Mouse (Mus musculus) lung, adult 10 weeks (tissue): ENCODE results near the gene Erp29. TPM values are rescaled to one million over a fixed set of nuclear protein-coding genes. Genes with fewer than 3 reads are reported as not detected.

ENCODE experiments used
- polyA plus RNA-seq: library from polyadenylated mRNA; stranded (reverse); fragments of 350-450 nt; fragmentation: Illumina TruSeq; extraction: RNeasy Lipid Tissue Mini Kit (QIAGEN cat#74804); gene quantifications from one replicate; pipeline ENCODE4 v1.2.3, GENCODE M21; 2014; ENCODE audit warnings: low read depth, low replicate concordance; ENCODE audit not compliant: insufficient read depth

The Erp29 gene
- polyA plus RNA-seq: 149 TPM

DNA sequence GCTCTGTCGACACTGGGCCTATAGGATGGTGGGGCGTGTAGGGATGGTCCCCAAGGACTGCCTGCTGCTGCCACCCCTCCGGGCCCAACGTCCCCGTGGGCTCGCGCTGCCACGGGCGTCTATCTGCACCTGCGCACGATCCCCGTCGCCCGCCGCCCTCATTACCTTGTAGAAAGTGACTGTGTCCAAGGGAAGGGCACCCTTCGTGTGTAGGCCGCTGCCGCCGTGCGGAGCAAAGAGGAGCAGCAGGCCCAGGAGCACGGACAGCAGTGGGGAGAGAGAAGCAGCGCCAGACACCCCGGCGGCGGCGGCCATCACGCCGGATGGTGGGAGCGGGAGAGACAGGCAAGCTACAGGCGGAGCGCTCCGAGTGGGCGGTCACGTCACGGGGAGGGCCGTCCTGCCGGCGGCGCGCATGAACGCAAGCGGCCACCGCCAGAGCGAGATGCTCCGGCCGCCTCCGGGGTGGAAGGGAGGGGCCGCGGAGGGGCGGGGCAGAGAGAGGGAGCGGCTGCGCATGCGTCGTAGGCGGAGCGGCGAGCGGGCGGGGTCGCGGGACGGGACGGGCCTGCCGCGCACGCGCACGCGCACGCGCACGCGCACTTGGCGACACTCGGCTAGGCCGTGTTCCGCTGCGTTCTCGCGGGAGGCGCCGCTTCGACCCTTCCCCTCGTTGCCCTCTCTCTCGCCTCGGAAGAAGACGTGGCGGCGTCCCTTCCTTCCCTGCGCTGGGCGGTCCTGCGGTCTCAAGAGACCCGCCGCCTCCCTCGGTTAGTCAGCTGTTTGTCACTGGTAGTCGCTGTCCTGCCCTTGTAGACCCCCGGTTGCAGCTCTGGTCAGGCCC, at the start of gene Erp29:
Erp29 (minus strand) TSS at position 481 of the 844 bp plus-strand sequence.

DNA sequence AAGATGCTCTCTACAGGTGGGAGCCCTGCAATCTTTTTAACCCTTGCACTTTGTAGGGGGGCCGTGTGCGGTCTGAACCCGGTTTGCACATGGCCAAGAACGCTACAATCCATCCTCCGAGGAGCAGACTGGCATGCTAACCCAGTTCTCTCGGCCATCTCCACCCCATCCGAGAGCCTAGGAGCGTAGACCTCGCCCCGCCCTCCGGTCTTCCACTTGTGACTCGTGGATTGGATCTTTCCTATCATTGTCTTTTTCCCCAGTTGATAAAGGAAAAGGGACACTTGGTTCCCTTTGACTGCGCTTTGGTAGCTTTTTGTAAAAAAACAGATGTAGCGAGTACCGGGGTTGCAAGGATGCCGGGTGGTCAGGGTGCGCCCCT, 671 bp downstream of the Erp29 start, which contains the start of gene Tmem116:
Tmem116 (plus strand) TSS at position 250 of the 382 bp plus-strand sequence.

DNA sequence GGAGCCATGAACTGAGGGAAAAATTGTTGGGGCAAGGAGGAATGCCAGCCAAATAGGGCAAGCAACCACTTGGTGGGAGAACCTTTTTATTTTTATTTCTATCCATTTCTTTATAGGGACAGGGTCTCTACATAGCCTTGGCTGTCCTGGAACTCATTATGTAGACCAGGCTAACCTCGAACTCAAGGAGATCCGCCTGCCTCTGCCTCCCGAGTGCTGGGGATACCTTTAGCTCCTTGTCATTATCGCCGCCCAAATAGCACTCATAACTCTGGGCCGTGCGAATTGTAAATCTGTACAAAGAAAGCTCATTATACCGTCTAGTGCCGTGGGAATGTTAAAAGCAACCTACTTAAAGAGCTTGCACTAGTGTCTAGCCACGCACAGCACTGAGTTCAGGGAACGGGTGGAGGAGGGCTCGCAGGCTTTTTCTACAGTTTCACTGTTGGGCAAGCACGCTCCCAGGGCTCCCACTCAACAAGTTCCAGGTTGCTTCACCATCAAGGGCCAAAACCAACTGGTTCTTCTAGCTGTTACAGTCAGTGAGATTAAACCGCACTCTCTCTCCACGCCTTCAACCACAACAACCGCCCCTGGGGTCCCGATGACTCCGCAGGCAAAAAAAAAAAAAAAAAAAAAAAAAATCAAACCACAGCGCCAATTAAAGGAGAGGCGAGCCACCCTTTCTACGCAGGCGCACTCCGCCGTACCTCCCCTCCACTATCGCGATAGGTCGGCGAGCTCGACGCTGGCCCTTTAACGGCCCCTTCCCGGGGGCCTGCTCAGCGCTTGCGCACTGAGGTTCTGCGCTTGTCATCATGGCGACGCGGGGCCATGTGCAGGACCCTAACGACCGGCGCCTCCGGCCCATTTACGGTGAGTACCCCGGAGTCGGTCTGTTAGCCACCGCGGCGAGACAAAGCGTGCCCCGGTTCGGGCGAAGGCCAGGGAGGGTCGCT, 54.8 kb downstream of the Erp29 start, which contains the start of gene Naa25:
Naa25 (plus strand) TSS at position 750 of the 959 bp plus-strand sequence.

DNA sequence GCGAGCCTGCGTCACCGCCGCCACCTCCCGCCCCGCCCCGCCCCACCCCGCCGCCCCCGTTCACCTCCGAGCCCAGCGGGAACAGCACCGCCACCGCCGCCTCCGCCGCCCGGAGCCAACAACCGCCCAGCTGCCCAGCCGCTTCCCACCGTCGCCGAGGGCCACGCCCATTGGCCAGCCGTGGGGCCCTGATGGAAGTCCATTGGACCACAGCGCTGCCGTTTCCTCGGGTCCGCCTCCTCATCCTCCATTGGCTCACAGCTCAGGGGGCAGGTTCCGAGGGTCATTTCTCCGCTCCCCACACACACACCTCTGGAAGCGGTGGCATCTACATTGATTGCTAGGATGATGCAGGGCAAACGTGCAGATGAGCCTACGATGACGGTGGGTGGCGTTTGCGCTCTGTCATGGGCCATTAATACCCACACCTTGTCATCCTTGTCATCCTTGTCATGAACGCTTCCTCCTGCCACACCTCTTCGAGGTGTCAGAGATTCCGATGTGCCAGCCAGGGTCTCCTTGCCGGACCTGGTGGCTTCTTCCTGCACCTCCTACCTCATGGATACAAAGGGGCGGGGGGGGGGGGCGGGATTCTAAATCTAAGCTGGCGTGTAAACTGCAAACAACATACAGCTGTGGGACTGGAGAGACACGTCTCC, 66.7 kb downstream of the Erp29 start, which contains the start of gene Trafd1:
Trafd1 (minus strand) TSS at position 172 of the 659 bp plus-strand sequence.

Other genes starting within 250 kb of the Erp29 start
- 789 TPM for gene Rpl6, start 248.0 kb downstream of the Erp29 start, polyA plus RNA-seq
- 2.4 TPM for gene Hectd4, start 232.3 kb downstream of the Erp29 start, polyA plus RNA-seq
- gene Trafd1, start 66.9 kb downstream of the Erp29 start, polyA plus RNA-seq: 49.6 TPM
- 5.5 TPM for gene Naa25, start 54.6 kb downstream of the Erp29 start, polyA plus RNA-seq
- gene Tmem116, start 613 bp downstream of the Erp29 start, polyA plus RNA-seq: 12.4 TPM
- gene Adam1b, start 50.9 kb upstream of the Erp29 start, polyA plus RNA-seq: not detected
- 1.4 TPM for gene Adam1a, start 93.0 kb upstream of the Erp29 start, polyA plus RNA-seq
- gene Gm42878, start 93.0 kb upstream of the Erp29 start, polyA plus RNA-seq: not detected
- 50.4 TPM for gene Mapkapk5, start 93.4 kb upstream of the Erp29 start, polyA plus RNA-seq
- gene Aldh2, start 141.3 kb upstream of the Erp29 start, polyA plus RNA-seq: 948 TPM
- gene Acad12, start 166.4 kb upstream of the Erp29 start, polyA plus RNA-seq: 5.6 TPM
- gene Acad10, start 208.0 kb upstream of the Erp29 start, polyA plus RNA-seq: 4.4 TPM
- 27.8 TPM for gene Brap, start 208.1 kb upstream of the Erp29 start, polyA plus RNA-seq